Mouse (Mus musculus): Measurements from ENCODE around the gene Hmgcl.

Gene Hmgcl

DNA sequence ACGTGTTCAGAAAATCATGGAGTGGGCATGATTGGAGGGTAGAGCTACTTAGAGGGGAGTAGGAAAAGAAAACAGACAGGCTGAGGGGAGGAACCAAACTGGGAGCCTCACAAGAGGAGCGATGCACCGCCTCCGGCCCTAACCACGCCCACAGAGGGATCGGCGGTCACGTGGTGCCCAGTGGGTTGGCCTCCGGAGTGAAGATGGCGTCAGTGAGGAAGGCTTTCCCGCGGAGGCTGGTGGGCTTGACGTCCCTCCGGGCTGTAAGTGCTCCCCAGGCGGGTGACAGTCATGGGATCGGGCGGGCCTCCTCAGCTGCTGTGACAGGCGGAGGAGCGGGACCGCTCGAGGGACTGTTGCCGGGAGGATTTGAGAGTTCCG is at the start of gene Hmgcl:
Gene Hmgcl, plus strand, starts transcription at position 171 of the 381 bp plus-strand sequence.
- peak; percentile 93 to 97 for DNase-seq

- DNase-seq, result no peak
Observed at GRCm38 (mm10) chr4:135898380-135899049, 47.7 kb upstream of the Hmgcl start.

- DNase-seq, result no peak
Observed at GRCm38 (mm10) chr4:135899050-135899448, 47.2 kb upstream of the Hmgcl start.

DNA sequence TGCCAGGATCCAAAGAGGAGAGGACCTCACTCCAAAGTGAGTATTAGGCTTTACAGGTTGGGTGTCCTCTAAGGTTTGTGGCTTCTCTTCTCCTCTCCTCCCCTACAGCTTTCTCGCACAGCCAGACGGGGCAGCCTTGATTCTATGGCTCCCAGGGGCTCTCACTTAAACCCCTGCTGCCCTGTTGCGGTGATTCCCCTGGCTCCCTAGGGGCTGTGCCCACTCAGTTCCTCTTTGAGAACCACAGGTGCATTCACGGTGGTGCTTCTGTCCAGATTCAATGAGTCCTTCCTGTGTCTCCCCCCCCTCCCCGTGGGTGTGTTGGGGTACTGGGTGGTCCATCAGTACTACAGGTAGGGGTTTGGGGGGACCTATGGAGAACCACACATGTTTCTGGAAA is 46.2 kb upstream of the Hmgcl start:
- DNase-seq, result no peak

- no peak for DNase-seq
Observed at GRCm38 (mm10) chr4:135902606-135903242, 43.5 kb upstream of the Hmgcl start.

DNA sequence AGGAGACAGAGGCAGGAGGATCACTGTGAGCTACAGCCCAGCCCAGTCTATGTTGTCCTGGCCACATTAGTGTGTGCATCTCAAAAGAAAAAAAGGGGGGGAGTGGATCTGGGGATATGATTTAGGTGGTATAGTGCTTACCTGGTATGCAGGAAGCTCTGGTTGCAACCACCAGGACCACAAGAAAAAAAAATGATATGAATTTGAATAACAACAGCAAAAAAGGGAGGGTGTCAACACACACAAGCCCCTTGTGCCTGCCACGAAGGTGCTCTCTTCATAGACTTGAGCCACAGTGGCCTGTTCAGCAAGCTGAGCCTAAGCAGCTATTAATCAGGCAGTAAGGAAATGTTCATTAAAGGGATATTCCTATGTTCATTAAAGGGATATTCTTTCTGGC is 41.4 kb upstream of the Hmgcl start:
- no peak for DNase-seq

DNA sequence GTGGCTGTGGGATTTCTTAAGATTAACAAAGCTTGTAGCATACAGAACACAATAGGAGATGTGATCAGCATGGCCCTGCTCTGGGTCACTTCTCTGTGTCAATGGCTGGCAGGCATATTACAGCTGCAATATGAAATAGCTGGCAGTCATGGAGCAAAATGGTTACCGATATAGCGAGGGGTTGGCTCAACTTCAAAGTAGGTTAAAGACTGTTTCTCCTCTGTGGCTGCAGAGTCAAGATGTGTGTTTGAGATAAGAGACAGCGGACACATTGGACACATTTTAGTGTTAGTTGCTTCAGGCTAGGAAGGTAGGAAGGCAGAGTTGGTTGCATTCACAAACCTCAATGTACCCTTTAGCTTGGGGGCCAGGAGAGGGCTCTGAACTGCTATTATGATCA is 39.6 kb upstream of the Hmgcl start:
- no peak for DNase-seq

DNA sequence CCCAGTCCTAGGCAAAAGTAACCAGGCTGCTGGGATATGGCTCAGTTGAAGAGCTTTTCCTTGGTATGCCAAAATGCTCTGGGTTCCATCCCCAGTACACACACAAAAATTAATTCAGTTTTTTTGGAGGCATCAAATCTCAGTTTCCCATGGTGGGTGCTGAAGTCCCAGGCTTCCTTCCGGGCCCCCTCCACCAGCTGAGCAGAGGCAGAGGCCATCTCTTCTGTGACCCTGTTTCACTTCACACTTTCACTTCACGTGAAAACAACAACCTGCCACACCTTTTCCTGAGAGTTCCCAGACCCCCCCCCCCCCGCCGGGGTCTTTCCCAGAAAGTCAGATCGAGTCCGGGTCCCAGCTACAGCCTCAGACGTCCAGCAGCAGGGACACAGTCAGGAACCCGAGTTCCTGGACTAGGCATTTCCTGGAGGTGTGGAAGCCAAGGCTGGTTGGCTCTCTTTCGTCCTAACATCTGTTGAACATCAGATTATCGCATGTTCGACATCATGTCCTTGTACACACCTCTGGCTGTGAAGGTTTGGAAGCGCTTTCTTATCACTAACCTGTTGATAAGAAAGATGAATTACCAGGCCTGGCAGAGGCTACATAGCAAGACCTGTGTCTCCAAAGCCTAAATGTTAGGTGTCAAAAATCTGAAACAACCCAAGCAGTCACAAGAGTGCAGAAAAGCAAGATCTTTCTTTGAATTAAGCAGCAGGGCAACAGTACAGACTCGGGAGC is 36.8 kb upstream of the Hmgcl start:
- no peak for DNase-seq

GRCm38 (mm10) chr4:135911531-135911930 is 34.7 kb upstream of the Hmgcl start:
- no peak for DNase-seq

DNA sequence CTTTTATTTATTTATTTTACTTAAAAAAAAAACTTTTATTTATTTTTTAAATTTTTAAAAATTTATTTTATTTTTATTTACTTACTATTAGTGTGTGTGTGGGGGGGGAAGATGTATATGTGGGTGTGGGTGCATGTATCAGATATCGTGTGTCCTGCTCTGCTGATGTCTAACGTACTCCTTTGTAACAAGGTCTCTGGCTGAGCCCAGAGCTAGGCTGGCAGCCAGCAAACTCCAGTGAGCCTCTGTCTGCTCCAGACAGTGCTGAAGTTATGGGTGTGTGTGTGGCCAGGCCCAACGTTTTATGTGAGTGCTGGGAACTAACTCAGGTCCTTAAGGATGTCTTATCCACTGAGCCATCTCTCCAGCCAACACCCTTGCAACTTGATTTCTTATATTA is 34.1 kb upstream of the Hmgcl start:
- DNase-seq, result no peak

DNA sequence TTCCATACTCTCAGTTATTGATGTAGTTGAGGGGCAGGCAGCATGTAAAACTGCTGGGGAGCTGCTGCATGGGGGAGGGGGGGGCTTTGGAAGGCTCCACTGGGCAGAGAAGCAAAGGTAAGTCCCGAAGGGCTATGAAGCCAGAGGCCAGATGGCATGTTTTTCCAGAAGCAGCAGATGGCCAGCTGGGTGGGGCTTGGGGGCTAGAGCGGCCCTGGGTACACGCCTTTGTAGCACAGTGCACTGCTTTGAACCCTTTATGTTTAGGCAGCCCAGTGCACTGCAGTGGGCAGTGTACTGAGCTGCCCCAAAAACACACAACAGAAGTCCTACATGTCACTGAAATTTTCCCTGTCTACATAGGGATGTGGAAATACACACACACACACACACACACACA is 33.4 kb upstream of the Hmgcl start:
- DNase-seq, result no peak

DNA sequence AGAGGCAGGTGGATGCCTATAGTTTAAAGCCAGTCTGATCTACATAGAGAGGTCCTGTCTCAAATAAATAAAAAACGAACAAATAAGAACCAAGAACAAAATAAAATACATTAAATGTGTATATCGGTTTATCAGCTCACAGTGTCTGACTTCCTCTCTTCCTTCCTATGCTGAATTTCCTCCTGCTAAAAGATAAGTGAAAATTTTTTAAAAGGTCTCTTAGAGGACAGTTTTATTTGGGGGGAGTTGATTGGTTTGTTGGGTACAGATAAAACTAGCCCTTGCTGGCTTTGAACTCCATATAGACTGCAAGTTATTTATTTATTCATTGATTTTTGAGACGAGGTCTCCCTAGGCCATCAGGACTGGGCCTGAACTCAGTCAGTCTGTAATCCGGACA is 32.8 kb upstream of the Hmgcl start:
- no peak for DNase-seq

GRCm38 (mm10) chr4:135918635-135919279 is 27.5 kb upstream of the Hmgcl start:
- no peak for DNase-seq

DNA sequence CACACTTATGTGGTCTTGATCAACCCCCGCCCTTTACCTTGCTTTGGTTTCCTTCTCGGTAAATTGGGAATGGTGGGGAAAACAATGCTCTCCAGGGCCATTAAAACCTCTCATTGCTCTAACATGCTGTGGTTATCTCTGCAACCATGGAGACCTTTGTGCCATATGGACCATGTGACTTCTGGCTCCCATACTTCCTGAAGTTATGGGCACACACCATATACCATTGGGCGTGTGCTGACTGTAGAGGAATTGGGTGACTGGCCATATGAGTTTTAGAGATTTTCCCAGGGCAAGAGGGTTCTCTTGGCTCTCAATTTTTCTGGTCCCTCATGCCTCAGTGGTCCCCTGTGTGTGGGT is 27.0 kb upstream of the Hmgcl start:
- no peak for DNase-seq

- DNase-seq, result peak; percentile 95 to 97
Observed at GRCm38 (mm10) chr4:135920304-135921241, 25.7 kb upstream of the Hmgcl start, which contains the start of gene Fuca1. Fuca1 (plus strand) TSS chr4:135920735.

DNA sequence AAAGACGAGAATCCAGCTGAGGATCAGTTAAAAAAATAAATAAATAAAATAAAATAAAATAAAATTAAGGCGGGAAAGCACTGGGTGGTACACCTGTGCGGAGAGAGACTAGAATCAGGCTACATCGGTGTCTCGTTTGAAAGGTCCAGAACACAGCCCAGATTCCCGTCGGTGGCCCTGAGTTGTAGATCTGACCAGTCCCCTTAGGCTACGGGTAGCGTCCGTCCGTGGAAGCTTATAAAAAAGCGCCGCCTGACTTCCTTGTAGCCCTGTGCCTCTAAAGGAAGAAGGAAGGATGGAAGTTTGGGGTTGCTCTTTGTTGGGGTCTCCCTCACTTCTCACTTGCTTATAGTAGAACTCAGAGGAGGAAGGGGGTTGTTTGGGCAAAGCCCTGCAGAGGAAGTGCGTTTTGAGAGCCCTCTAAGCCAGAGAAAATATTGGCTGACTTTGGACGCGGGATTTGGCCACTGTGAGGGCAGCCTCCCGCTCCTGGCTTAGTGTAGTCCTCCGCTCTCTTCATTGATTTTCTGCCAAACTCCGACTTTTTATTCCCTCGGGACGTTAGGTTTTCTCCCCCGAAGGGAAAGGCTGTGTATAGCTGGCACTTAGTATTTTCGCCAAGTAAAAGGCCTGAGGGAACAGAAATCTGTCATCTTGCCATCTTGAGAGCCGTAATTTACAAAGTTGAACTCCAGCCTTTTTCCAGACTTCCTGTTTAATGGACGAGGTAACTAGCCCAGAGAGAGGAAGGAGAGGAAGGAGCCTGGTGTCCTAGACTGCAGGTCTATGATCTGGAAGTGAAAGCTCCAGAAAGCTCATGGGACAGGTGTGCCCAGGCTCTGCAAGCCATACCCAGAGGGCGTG is 24.8 kb upstream of the Hmgcl start:
- peak in 1 of 2 experiments; percentile 17 for DNase-seq

DNA sequence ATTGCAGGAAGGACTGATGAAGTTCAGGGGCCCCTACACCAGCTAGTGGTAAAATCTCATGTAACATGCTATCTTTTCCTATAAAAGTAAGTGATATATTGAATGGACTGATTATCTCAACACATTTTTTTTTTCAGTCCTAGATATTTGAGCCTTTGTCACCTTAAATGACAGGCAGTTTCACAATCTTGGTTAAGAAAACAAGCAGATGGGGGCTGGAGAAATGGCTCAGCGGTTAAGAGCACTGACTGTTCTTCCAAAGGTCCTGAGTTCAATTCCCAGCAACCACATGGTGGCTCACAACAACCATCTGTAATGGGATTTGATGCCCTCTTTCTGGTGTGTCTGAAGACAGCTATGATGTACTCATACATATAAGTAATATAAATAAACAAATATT is 24.1 kb upstream of the Hmgcl start:
- DNase-seq, result no peak

DNA sequence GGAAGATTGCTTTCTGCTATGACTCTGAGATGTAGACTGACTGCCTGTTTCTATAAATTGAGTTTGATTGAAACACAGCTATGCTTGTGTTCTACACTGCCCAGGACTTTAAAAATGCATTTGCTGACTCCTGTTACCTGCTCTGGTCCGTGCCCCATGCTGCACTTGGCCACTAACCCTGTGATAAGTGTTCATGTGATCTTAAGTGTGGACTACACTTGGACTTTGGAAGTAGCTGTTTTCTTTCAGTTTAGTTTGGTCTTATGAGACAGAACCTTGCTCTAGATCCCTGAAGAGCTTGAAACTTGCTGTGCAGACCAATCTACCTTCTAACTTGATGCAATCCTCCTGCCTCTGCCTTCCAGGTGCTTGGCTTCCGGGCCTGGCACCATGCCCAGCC is 21.8 kb upstream of the Hmgcl start:
- DNase-seq, result no peak

DNA sequence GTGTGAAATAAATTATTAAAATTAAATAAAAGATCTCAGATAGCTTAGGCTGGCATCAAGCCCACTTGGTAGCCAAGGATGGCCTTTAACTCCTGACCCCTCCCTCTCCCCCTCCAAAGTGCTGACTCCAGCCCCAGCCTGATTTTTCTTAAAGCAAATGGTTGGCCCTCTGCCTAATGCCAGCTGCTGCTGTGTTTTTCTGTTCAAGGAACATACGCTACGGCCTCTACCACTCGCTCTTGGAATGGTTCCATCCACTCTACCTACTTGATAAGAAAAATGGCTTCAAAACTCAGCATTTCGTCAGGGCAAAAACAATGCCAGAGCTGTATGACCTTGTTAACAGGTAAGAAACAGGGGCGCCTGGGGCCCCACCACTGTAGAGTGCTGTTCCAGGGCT is 20.9 kb upstream of the Hmgcl start:
- no peak for DNase-seq

DNA sequence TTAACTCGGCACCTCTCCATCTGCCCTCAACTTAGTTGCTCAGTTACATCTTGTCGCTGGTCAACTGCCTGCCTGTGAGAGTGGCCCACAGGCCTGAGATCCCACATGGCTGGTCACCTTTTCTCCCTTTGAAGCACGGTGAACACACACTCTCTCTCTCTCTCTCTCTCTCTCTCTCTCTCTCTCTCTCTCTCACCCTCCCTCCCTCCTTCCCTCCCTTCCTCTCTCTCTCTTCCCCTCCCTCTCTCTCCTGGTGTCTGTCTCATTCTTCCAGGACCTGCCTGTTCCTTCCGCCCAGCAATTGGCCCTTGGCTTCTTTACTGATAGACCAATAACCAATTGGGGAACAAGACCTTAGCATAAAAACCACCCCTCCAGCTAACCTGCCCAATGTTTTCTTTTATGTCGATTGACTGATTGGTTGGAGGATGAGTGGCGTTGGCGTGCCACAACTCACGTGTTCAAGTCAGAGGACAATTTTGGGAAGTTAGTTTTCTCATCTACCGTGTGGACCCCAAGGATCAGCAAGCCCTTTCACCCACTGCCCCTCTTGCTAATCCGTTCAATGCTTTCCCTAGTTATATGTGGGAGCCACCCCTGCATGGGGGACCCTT is 19.9 kb upstream of the Hmgcl start:
- no peak for DNase-seq

DNA sequence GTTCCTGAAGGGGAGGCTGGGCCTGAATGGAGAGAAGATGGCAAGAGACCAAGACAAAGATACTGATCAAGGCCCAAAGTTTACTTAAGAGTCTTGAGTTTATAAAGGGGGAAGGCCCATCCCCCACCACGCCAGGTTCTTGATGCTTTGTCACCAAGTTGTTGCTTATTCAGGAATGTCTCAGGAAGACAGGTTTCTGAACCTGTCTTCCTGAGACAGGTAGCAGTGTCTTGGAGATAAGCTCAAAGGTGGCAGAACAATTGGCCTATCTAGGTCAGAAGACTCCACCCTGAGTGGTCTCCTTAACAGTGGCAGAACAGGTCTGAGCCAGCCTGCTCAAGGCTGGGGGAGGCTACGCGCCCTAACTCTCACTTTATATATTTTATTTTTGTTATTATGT is 19.4 kb upstream of the Hmgcl start:
- no peak for DNase-seq
